Mouse (Mus musculus): ENCODE measurements around the gene Gnaq. TPM values are rescaled to one million over a fixed set of nuclear protein-coding genes. Genes with fewer than 3 reads are reported as not detected.

Gnaq gene
- polyA plus RNA-seq, 1 experiment = 8.1 TPM

DNA sequence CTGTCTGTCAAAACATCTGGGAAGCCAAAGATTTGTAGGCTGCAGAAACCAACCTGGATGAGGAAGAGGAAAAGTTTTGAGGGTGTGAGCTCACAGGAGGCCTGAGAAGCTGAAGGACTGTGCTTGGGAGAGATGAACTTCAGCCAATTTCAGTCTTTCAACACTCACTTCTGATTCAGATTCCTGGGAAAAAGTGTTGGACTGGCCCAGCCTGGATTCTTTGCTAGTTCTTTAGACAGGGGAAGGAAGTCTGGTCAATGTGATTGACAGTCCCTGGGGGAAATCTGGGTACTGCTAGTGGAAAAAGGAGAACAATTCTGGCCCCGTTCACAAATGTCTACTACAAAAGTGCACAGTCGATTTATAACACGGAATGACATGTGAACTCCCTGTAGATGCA is 89.9 kb downstream of the Gnaq start:
- Histone ChIP-seq H3K27me3 (ENCODE audit: control insufficient read depth, insufficient read depth, low read length) (no peaks in the 10 kb centered on the region), H3K4me1 (replicated peaks; ENCODE audit: control insufficient read depth, insufficient read depth, low read length) (no peaks in the 10 kb centered on the region), H3K4me3 (ENCODE audit: control insufficient read depth, insufficient read depth, low read length) (no peak overlapping the region), H3K36me3 (ENCODE audit: control insufficient read depth, insufficient read depth, low read length) (no peaks in the 10 kb centered on the region), H3K27ac (ENCODE audit: control insufficient read depth, insufficient read depth, low read length) (no peak overlapping the region)
- WGBS = 66% methylated on average over 3 of the region's 3 CpGs
- no peak for DNase-seq
- TF ChIP-seq POLR2A (IDR thresholded peaks at IDR 0.05; ENCODE audit: control insufficient read depth, extremely low read depth, insufficient read depth, low read length, poor library complexity) = no peak
- no peak for TF ChIP-seq CTCF (IDR thresholded peaks at IDR 0.05; ENCODE audit: borderline replicate concordance, control insufficient read depth, extremely low read depth, insufficient read depth, low read length, poor library complexity)

GRCm38 (mm10) chr19:16223126-16223525 is 90.5 kb downstream of the Gnaq start:
- no peak overlapping the region for H3K27ac ChIP-seq (ENCODE audit: control insufficient read depth, insufficient read depth, low read length)
- no peaks in the 10 kb centered on the region for H3K27me3 ChIP-seq (ENCODE audit: control insufficient read depth, insufficient read depth, low read length)
- 95% methylated on average over 3 of the region's 3 CpGs for WGBS
- H3K4me1 ChIP-seq (replicated peaks; ENCODE audit: control insufficient read depth, insufficient read depth, low read length) = no peaks in the 10 kb centered on the region
- H3K4me3 ChIP-seq (ENCODE audit: control insufficient read depth, insufficient read depth, low read length) = no peak overlapping the region
- no peaks in the 10 kb centered on the region for H3K36me3 ChIP-seq (ENCODE audit: control insufficient read depth, insufficient read depth, low read length)
- no peak for DNase-seq
- no peak for TF ChIP-seq POLR2A (IDR thresholded peaks at IDR 0.05; ENCODE audit: control insufficient read depth, extremely low read depth, insufficient read depth, low read length, poor library complexity)

DNA sequence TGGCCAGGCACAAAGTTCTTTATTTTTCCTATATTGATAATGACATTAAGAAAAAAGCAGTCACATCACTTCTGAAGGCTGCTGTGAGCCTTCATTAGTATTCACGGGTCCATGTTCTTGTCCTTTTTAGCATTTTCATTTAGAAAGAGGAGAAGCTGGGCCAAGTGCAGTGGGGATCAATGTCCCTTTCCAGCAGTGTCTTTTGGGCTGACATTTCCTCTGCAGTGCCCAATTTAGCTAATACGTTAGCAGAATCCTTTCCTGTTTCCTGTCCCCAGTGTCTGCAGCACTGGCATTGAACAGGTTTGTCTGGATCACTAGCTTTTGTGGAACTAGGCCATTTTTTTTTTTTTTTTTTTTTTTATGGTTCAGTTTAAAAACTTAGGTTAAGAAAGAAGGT is 92.2 kb downstream of the Gnaq start:
- Histone ChIP-seq H3K36me3 (ENCODE audit: control insufficient read depth, insufficient read depth, low read length) (no peaks in the 10 kb centered on the region), H3K27me3 (ENCODE audit: control insufficient read depth, insufficient read depth, low read length) (no peaks in the 10 kb centered on the region), H3K4me1 (replicated peaks; ENCODE audit: control insufficient read depth, insufficient read depth, low read length) (no peaks in the 10 kb centered on the region), H3K27ac (ENCODE audit: control insufficient read depth, insufficient read depth, low read length) (no peak overlapping the region), H3K4me3 (ENCODE audit: control insufficient read depth, insufficient read depth, low read length) (no peak overlapping the region)
- DNase-seq = no peak
- TF ChIP-seq POLR2A (IDR thresholded peaks at IDR 0.05; ENCODE audit: control insufficient read depth, extremely low read depth, insufficient read depth, low read length, poor library complexity) = no peak
- TF ChIP-seq CTCF (IDR thresholded peaks at IDR 0.05; ENCODE audit: borderline replicate concordance, control insufficient read depth, extremely low read depth, insufficient read depth, low read length, poor library complexity) = no peak
- WGBS = 67% methylated on average over 2 of the region's 2 CpGs

DNA sequence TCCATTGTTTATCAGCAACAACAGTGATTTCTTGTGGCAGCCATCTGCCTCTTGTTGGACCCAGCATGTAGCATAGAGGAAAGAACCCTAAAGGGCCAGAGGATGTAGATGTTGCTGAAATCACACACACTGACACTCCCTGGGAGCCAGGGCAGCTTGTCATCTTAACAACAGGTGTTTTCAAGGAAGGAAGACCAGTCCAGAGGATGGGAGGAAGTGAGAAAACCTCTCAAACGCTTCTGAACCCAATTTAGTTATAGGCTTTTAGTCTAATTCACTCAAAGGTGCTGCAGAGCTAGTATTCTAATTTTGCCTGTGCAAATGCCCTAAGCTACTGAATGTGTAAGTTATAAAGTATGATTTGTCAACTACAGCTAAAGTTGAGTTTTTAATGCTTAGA is 99.0 kb downstream of the Gnaq start:
- H3K36me3 ChIP-seq (ENCODE audit: control insufficient read depth, insufficient read depth, low read length) = no peaks in the 10 kb centered on the region
- no peak overlapping the region for H3K27ac ChIP-seq (ENCODE audit: control insufficient read depth, insufficient read depth, low read length)
- DNase-seq = no peak
- WGBS = 27% methylated on average over 1 of the region's 1 CpGs
- H3K4me3 ChIP-seq (ENCODE audit: control insufficient read depth, insufficient read depth, low read length) = no peak overlapping the region
- TF ChIP-seq POLR2A (IDR thresholded peaks at IDR 0.05; ENCODE audit: control insufficient read depth, extremely low read depth, insufficient read depth, low read length, poor library complexity) = no peak
- TF ChIP-seq CTCF (IDR thresholded peaks at IDR 0.05; ENCODE audit: borderline replicate concordance, control insufficient read depth, extremely low read depth, insufficient read depth, low read length, poor library complexity) = no peak
- H3K4me1 ChIP-seq (replicated peaks; ENCODE audit: control insufficient read depth, insufficient read depth, low read length) = no peaks in the 10 kb centered on the region
- H3K27me3 ChIP-seq (ENCODE audit: control insufficient read depth, insufficient read depth, low read length) = no peaks in the 10 kb centered on the region

DNA sequence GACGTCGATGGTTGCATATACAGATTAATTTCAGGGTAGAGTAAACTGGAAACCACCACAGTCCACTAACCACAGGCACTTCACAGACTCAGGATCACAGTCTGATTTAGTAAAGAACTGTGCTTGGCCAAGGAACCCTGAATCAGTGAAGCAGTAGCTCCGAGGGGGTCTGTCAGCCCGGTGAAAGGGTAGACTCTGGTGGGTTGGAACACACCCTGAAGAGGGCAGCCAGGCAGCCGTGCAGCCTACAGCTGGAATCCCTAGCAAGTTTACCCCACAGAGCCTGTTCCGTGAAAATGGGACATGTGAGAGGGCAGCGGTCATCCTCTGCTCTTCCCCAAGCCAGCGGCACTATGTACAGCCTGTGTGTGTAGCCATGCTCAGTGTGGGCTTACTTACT is 103.0 kb downstream of the Gnaq start:
- WGBS = 94% methylated on average over 8 of the region's 8 CpGs
- no peak for DNase-seq
- no peak overlapping the region for H3K27ac ChIP-seq (ENCODE audit: control insufficient read depth, insufficient read depth, low read length)
- H3K36me3 ChIP-seq (ENCODE audit: control insufficient read depth, insufficient read depth, low read length) = no peaks in the 10 kb centered on the region
- no peak overlapping the region for H3K4me3 ChIP-seq (ENCODE audit: control insufficient read depth, insufficient read depth, low read length)
- no peaks in the 10 kb centered on the region for H3K27me3 ChIP-seq (ENCODE audit: control insufficient read depth, insufficient read depth, low read length)
- no peak for TF ChIP-seq POLR2A (IDR thresholded peaks at IDR 0.05; ENCODE audit: control insufficient read depth, extremely low read depth, insufficient read depth, low read length, poor library complexity)
- TF ChIP-seq CTCF (IDR thresholded peaks at IDR 0.05; ENCODE audit: borderline replicate concordance, control insufficient read depth, extremely low read depth, insufficient read depth, low read length, poor library complexity) = no peak
- no peaks in the 10 kb centered on the region; the same call in 1 of the 2 replicates for H3K4me1 ChIP-seq (replicated peaks; ENCODE audit: control insufficient read depth, insufficient read depth, low read length)

- TF ChIP-seq CTCF (IDR thresholded peaks at IDR 0.05; ENCODE audit: borderline replicate concordance, control insufficient read depth, extremely low read depth, insufficient read depth, low read length, poor library complexity) (no peak), POLR2A (IDR thresholded peaks at IDR 0.05; ENCODE audit: control insufficient read depth, extremely low read depth, insufficient read depth, low read length, poor library complexity) (no peak)
- H3K4me3 ChIP-seq (ENCODE audit: control insufficient read depth, insufficient read depth, low read length) = no peak overlapping the region
- no peak for DNase-seq
- no peaks in the 10 kb centered on the region; the same call in 1 of the 2 replicates for H3K4me1 ChIP-seq (replicated peaks; ENCODE audit: control insufficient read depth, insufficient read depth, low read length)
- 93% methylated on average over 1 of the region's 1 CpGs for WGBS
- H3K27ac ChIP-seq (ENCODE audit: control insufficient read depth, insufficient read depth, low read length) = no peak overlapping the region
- H3K27me3 ChIP-seq (ENCODE audit: control insufficient read depth, insufficient read depth, low read length) = no peaks in the 10 kb centered on the region
- no peaks in the 10 kb centered on the region for H3K36me3 ChIP-seq (ENCODE audit: control insufficient read depth, insufficient read depth, low read length)
Measured at GRCm38 (mm10) chr19:16237034-16237433, 104.4 kb downstream of the Gnaq start.

DNA sequence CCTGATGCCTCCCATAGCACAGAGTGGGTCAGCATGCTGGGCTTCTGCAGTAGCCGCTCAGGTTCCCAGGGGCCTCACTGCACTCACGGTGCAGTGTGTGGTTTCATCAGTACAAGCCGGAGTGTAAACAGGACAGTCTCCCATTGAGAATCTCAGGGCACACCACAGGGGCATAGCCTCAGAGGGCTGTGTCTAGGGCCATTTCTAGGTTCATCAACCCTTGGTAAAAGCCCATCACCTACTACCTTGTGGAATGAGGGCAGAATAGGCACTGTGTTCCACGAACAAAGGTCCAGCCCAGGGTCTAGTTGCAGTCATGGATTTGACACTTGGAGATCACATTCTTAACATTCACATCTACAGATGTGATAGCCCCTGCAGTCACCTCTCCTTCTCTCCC is 105.4 kb downstream of the Gnaq start:
- no peak for TF ChIP-seq POLR2A (IDR thresholded peaks at IDR 0.05; ENCODE audit: control insufficient read depth, extremely low read depth, insufficient read depth, low read length, poor library complexity)
- TF ChIP-seq CTCF (IDR thresholded peaks at IDR 0.05; ENCODE audit: borderline replicate concordance, control insufficient read depth, extremely low read depth, insufficient read depth, low read length, poor library complexity) = no peak
- 93% methylated on average over 4 of the region's 4 CpGs for WGBS
- Histone ChIP-seq H3K27ac (ENCODE audit: control insufficient read depth, insufficient read depth, low read length) (no peak overlapping the region), H3K36me3 (ENCODE audit: control insufficient read depth, insufficient read depth, low read length) (no peaks in the 10 kb centered on the region), H3K4me1 (replicated peaks; ENCODE audit: control insufficient read depth, insufficient read depth, low read length) (no peaks in the 10 kb centered on the region; the same call in 1 of the 2 replicates), H3K4me3 (ENCODE audit: control insufficient read depth, insufficient read depth, low read length) (no peak overlapping the region), H3K27me3 (ENCODE audit: control insufficient read depth, insufficient read depth, low read length) (no peaks in the 10 kb centered on the region)
- DNase-seq = no peak

Data from thymus, adult 2 months (tissue).